Mouse (Mus musculus) neural tube, embryonic 12.5 days (tissue): ENCODE data around the gene Cmtm4. TPM values are rescaled to one million over a fixed set of nuclear protein-coding genes. Genes with fewer than 3 reads are reported as not detected.

Experiments used
- ATAC-seq: fragments of 200-750 bp; cut with Nextera tagmentation; 2 replicates; pipeline ENCODE4 v1.8.0; 2017; ENCODE audit warnings: low read depth, mild to moderate bottlenecking, moderate TSS enrichment, moderate library complexity; ENCODE audit not compliant: low FRiP score
- H3K27ac ChIP-seq: fragments of 300-500 bp; sonication (generic); 2 replicates; pipeline ENCODE4 v1.5.1; 2016
- H3K27me3 ChIP-seq: fragments of 300-500 bp; sonication (generic); replicated peaks from 2 replicates; pipeline ENCODE4 v1.6.1; 2016; ENCODE audit warnings: mild to moderate bottlenecking
- H3K36me3 ChIP-seq: fragments of 300-500 bp; sonication (generic); 2 replicates; pipeline ENCODE4 v1.6.1; 2016; ENCODE audit warnings: mild to moderate bottlenecking
- H3K4me1 ChIP-seq: fragments of 300-500 bp; sonication (generic); 2 replicates; pipeline ENCODE4 v1.6.1; 2016
- H3K4me2 ChIP-seq: fragments of 300-500 bp; sonication (generic); replicated peaks from 2 replicates; pipeline ENCODE4 v1.6.1; 2016; ENCODE audit warnings: mild to moderate bottlenecking
- H3K4me3 ChIP-seq: fragments of 300-500 bp; sonication (generic); 2 replicates; pipeline ENCODE4 v1.5.1; 2016
- H3K9ac ChIP-seq: fragments of 300-500 bp; sonication (generic); 2 replicates; pipeline ENCODE4 v1.6.1; 2016; ENCODE audit warnings: mild to moderate bottlenecking
- H3K9me3 ChIP-seq: fragments of 300-500 bp; sonication (generic); 2 replicates; pipeline ENCODE4 v1.6.1; 2016; ENCODE audit warnings: mild to moderate bottlenecking
- WGBS: fragments of 180-500 bp; shearing (Covaris S2); methylation state at CpG from one replicate; pipeline ENCODE4 v1.1.7; 2016; 5-methylcytosine and 5-hydroxymethylcytosine counted together
- polyA plus RNA-seq: library from polyadenylated mRNA; unstranded; fragments of >200 nt; fragmentation: Nextera tagmentation; extraction: Ambion mirVana; gene quantifications from 2 replicates; pipeline ENCODE4 v1.2.1, GENCODE M21; 2016

Gene Cmtm4
- polyA plus RNA-seq, 1 experiment from 2014 or later = 2.3 TPM

GRCm38 (mm10) chr8:104433191-104433842 lies 37.7 kb upstream of the Cmtm4 start:
- H3K9me3 ChIP-seq = no peaks in the 10 kb centered on the region
- H3K27ac ChIP-seq = no peak overlapping the region
- peaks cover 11% of the 10 kb centered on the region; the same call in 1 of the 2 replicates for H3K4me1 ChIP-seq
- no peak overlapping the region for H3K4me2 ChIP-seq
- WGBS = 94% methylated on average over 5 of the region's 5 CpGs
- H3K36me3 ChIP-seq = peaks cover 95% of the 10 kb centered on the region
- no peak for ATAC-seq
- H3K4me3 ChIP-seq = no peak overlapping the region
- H3K27me3 ChIP-seq = no peaks in the 10 kb centered on the region
- no peak overlapping the region for H3K9ac ChIP-seq

DNA sequence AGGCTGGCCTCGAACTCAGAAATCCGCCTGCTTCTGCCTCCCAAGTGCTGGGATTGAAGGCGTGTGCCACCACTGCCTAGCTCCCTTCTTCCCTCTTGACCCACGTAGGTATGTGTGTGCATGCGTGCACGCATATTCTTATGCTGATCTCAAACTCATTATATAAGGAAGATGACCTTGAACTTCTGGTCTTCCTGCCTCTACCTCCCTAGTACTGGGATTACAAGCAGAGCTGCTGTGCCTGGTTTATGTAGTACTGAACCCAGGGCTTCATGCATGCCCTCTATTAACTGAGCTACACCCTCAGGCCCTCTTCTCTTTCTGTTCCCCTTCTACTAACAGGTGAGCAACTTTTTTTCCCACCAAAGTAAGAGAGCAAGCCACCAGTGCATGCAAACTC lies 37.0 kb upstream of the Cmtm4 start:
- Histone ChIP-seq H3K27me3 (no peaks in the 10 kb centered on the region), H3K36me3 (peaks cover 98% of the 10 kb centered on the region), H3K9me3 (no peaks in the 10 kb centered on the region), H3K9ac (no peak overlapping the region), H3K4me1 (peaks cover 11% of the 10 kb centered on the region; the same call in 1 of the 2 replicates), H3K27ac (no peak overlapping the region), H3K4me2 (no peak overlapping the region), H3K4me3 (no peak overlapping the region)
- ATAC-seq = no peak
- 97% methylated on average over 6 of the region's 6 CpGs for WGBS

DNA sequence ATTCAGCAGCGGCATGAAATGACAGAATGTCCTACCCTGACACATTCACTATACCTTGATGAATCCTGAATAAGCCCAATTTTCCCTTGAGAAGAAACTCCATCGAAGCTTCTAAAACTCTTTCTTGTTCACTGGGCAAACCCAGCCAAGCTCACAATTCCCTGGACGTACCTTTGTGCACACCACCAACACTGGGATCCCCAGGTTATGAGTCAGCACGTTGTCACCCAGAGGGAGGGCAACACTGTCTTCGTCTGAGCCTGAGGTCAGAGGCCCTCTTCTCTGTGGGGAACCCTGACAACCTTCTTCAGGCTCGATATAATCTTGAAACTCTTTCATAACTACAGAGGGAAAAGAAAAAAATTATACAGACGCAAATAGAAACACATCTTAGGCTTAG lies 34.6 kb upstream of the Cmtm4 start:
- WGBS = 93% methylated on average over 7 of the region's 7 CpGs
- no peak for ATAC-seq
- Histone ChIP-seq H3K27me3 (no peaks in the 10 kb centered on the region), H3K36me3 (peaks cover 98% of the 10 kb centered on the region), H3K27ac (no peak overlapping the region), H3K9me3 (no peaks in the 10 kb centered on the region), H3K9ac (no peak overlapping the region), H3K4me3 (no peak overlapping the region), H3K4me1 (no peaks in the 10 kb centered on the region), H3K4me2 (no peak overlapping the region)

DNA sequence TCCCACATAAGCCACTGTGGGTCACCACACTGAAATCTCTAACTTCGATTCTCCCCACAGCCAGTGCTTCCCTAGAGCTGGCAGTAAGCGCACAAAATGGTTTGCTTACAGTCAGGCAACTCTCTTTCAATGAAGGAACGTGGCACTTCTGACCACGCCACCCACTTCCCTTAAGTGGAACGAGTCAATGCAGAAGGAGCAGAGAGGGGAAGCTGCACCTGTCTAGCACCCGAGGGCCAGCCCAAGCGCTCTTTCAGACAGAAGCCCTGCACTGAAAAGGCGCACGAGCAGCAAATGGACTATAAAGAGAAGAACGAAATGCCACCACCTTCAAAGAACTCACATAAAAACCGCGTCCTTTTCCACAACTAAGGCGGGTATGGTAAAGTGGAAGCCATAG lies 32.1 kb upstream of the Cmtm4 start:
- Histone ChIP-seq H3K36me3 (peaks cover 95% of the 10 kb centered on the region), H3K4me1 (no peaks in the 10 kb centered on the region), H3K27ac (no peak overlapping the region), H3K4me3 (no peak overlapping the region), H3K27me3 (no peaks in the 10 kb centered on the region), H3K9me3 (no peaks in the 10 kb centered on the region), H3K4me2 (no peak overlapping the region), H3K9ac (no peak overlapping the region)
- no peak for ATAC-seq
- 90% methylated on average over 13 of the region's 13 CpGs for WGBS

DNA sequence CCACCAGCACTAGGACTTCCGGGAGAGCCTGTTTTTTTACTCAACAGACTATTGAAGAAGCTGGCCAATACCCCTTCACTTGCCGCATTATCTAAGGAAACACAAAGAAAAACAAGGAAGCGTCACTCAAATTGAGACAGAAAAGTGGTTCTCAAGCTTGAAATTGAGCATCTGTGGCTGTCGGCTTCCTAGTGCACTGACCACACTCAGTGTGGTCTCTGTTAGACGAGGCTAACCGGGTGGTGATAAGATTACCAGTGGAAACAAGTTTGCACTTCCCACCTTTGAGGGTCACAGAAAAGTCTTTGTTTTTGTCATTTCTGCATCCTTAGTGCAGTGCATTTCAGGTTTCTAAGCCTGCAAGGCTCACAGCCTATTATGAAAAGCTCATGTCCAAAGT lies 26.7 kb upstream of the Cmtm4 start:
- Histone ChIP-seq H3K4me1 (no peaks in the 10 kb centered on the region), H3K4me3 (no peak overlapping the region), H3K27ac (no peak overlapping the region), H3K4me2 (no peak overlapping the region), H3K9ac (no peak overlapping the region), H3K27me3 (no peaks in the 10 kb centered on the region), H3K36me3 (peaks cover 93% of the 10 kb centered on the region), H3K9me3 (no peaks in the 10 kb centered on the region)
- 89% methylated on average over 6 of the region's 6 CpGs for WGBS
- ATAC-seq = no peak

DNA sequence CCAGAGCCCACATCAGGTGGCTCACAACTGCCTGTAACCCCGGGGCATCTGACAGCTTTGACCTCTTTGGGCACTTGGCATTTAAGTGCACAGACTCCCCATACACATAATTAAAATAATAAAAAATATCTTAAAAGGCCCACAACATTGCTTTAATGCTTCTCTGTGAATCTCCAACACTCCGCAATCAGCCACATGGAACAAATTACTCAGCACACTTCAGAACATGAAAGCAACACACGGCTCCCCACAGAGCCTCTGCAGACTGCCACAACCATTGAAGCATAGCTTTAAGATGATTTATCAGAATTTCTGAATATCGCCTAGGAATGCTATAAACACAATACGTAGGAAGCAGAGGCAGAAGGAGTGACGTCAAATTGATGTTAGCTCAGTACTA lies 20.4 kb upstream of the Cmtm4 start:
- Histone ChIP-seq H3K9me3 (no peaks in the 10 kb centered on the region), H3K9ac (no peak overlapping the region), H3K4me3 (no peak overlapping the region), H3K4me2 (no peak overlapping the region), H3K4me1 (no peaks in the 10 kb centered on the region), H3K36me3 (peaks cover 40% of the 10 kb centered on the region), H3K27me3 (no peaks in the 10 kb centered on the region), H3K27ac (no peak overlapping the region)
- WGBS = 82% methylated on average over 6 of the region's 6 CpGs
- no peak for ATAC-seq

DNA sequence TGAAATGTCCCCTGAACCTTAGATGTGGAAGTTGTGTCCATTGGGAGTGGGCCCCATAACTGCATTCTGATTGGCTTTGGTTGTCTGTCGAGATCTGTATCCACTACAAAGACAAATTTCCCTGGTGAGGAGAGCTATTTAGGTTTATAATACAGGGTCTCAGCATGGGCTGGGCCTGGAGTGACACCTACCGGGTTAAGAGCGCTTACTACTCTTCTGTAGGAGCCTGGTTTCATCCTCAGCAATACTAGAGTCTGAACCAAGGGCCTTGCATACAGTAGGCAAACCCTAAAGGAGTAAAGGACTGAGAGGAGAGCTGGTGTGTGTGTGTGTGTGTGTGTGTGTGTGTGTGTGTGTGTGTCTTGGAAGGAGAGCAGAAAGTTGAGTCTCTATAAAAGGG lies 18.6 kb upstream of the Cmtm4 start:
- no peak overlapping the region for H3K27ac ChIP-seq
- H3K4me2 ChIP-seq = no peak overlapping the region
- H3K9me3 ChIP-seq = no peaks in the 10 kb centered on the region
- no peak overlapping the region for H3K4me3 ChIP-seq
- WGBS = 53% methylated on average over 3 of the region's 3 CpGs
- H3K4me1 ChIP-seq = no peaks in the 10 kb centered on the region
- no peaks in the 10 kb centered on the region for H3K27me3 ChIP-seq
- H3K36me3 ChIP-seq = peaks cover 22% of the 10 kb centered on the region
- H3K9ac ChIP-seq = no peak overlapping the region
- ATAC-seq = 0 out of 2 replicates have a peak, but pooled peaks have one; percentile 52

- Histone ChIP-seq H3K9ac (no peak overlapping the region), H3K27me3 (no peaks in the 10 kb centered on the region), H3K4me1 (no peaks in the 10 kb centered on the region), H3K36me3 (peaks cover 18% of the 10 kb centered on the region), H3K9me3 (no peaks in the 10 kb centered on the region), H3K4me3 (no peak overlapping the region), H3K4me2 (no peak overlapping the region), H3K27ac (no peak overlapping the region)
- 80% methylated on average over 4 of the region's 4 CpGs for WGBS
- 0 out of 2 replicates have a peak, but pooled peaks have one; percentile 42 for ATAC-seq
Observed at GRCm38 (mm10) chr8:104413770-104414169, 18.2 kb upstream of the Cmtm4 start.

DNA sequence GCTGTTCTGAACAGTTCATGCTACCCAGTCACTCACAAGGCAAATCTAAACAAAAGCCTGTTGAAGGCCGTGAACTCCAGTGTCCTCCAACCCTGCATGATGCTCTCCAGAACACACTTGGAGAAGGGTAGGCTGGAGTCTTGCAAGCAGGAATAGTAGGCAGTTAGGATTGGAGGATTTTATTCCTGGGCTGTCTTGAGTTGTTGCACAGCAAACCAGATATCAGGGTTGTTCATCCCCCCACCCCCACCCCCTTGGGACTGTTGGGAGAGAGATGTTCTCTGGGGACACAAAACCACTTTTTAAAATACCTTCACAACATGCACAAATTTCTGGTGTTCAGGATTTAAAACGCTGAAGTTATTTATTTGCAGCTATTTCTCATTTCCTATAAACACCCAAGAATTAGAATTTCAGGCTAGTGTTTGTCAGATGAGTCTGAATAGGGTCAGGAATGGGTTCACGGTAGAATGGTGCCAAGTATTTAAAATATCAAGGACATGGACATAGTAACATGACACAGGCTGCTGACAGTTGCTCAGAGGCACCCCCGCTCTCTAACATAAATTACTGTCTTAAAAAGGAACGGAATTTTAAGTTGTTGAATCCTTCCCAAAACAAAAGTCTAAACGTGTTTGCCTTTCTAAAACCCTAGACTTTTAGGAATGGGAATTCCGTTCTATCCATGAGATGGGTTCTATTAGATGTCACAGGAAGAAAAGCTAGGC lies 17.4 kb upstream of the Cmtm4 start:
- Histone ChIP-seq H3K27me3 (no peaks in the 10 kb centered on the region), H3K27ac (no peak overlapping the region), H3K4me3 (no peak overlapping the region), H3K4me2 (no peak overlapping the region), H3K4me1 (no peaks in the 10 kb centered on the region), H3K36me3 (peaks cover 13% of the 10 kb centered on the region), H3K9ac (no peak overlapping the region), H3K9me3 (no peaks in the 10 kb centered on the region)
- no peak for ATAC-seq
- 80% methylated on average over 7 of the region's 7 CpGs for WGBS

GRCm38 (mm10) chr8:104411972-104412371 lies 16.4 kb upstream of the Cmtm4 start:
- H3K4me3 ChIP-seq = no peak overlapping the region
- WGBS = 85% methylated on average over 3 of the region's 3 CpGs
- peaks cover 3% of the 10 kb centered on the region for H3K36me3 ChIP-seq
- no peaks in the 10 kb centered on the region for H3K9me3 ChIP-seq
- H3K27ac ChIP-seq = no peak overlapping the region
- no peaks in the 10 kb centered on the region for H3K27me3 ChIP-seq
- H3K4me2 ChIP-seq = no peak overlapping the region
- no peak for ATAC-seq
- no peak overlapping the region for H3K9ac ChIP-seq
- no peaks in the 10 kb centered on the region for H3K4me1 ChIP-seq

- Histone ChIP-seq H3K4me2 (no peak overlapping the region), H3K27me3 (no peaks in the 10 kb centered on the region), H3K36me3 (0 out of 2 replicates have a peak, but pooled peaks cover under 1% of the 10 kb centered on the region), H3K9ac (no peak overlapping the region), H3K4me1 (no peaks in the 10 kb centered on the region), H3K9me3 (no peaks in the 10 kb centered on the region), H3K27ac (no peak overlapping the region), H3K4me3 (no peak overlapping the region)
- WGBS = 96% methylated on average over 3 of the region's 3 CpGs
- ATAC-seq = no peak
Observed at GRCm38 (mm10) chr8:104411468-104411867, 15.9 kb upstream of the Cmtm4 start.

- no peak for ATAC-seq
- whole genome bisulfite sequencing = 50% methylated on average over 7 of the region's 7 CpGs
- no peak overlapping the region for H3K9ac ChIP-seq
- no peak overlapping the region for H3K27ac ChIP-seq
- no peak overlapping the region for H3K4me3 ChIP-seq
- no peaks in the 10 kb centered on the region for H3K27me3 ChIP-seq
- H3K36me3 ChIP-seq = no peaks in the 10 kb centered on the region
- no peaks in the 10 kb centered on the region for H3K9me3 ChIP-seq
- H3K4me1 ChIP-seq = no peaks in the 10 kb centered on the region
- H3K4me2 ChIP-seq = no peak overlapping the region
Observed at GRCm38 (mm10) chr8:104410628-104411273, 15.1 kb upstream of the Cmtm4 start.
